Mouse (Mus musculus): ENCODE data around the gene Necab2.

Necab2 gene

GRCm38 (mm10) chr8:119514940-119515339 lies 68.4 kb downstream of the Necab2 start:
- no peak for DNase-seq (ENCODE audit: extremely low spot score, low spot score)

- no peak for DNase-seq (ENCODE audit: extremely low spot score, low spot score)
Observed at GRCm38 (mm10) chr8:119515767-119516166, 69.2 kb downstream of the Necab2 start.

GRCm38 (mm10) chr8:119516674-119517073 lies 70.2 kb downstream of the Necab2 start:
- no peak for DNase-seq (ENCODE audit: extremely low spot score, low spot score)

GRCm38 (mm10) chr8:119520102-119520501 lies 73.6 kb downstream of the Necab2 start:
- no peak for DNase-seq (ENCODE audit: extremely low spot score, low spot score)

All from neural tube, embryonic 10.5 days (tissue).